Mouse (Mus musculus) lung, postnatal 0 days (tissue): ENCODE results near the gene Kif13a.

Experiments
- CTCF ChIP-seq: IDR thresholded peaks from 2 replicates; pipeline ENCODE4 v1.5.1; 2016; ENCODE audit warnings: antibody characterized with exemption, mild to moderate bottlenecking
- EP300 ChIP-seq: IDR thresholded peaks from 2 replicates; pipeline ENCODE4 v1.6.1; 2016; ENCODE audit warnings: antibody characterized with exemption, mild to moderate bottlenecking, control low read depth

GRCm38 (mm10) chr13:46765361-46765760 lies 164.3 kb downstream of the Kif13a start:
- TF ChIP-seq CTCF (no peak), EP300 (no peak)
